Mouse (Mus musculus) neural tube, embryonic 11.5 days (tissue): ENCODE measurements around the gene Samd4b. TPM values are rescaled to one million over a fixed set of nuclear protein-coding genes. Genes with fewer than 3 reads are reported as not detected.

Experiments used
- ATAC-seq: fragments of 200-750 bp; cut with Nextera tagmentation; 2 replicates; pipeline ENCODE4 v1.8.0; 2017; ENCODE audit warnings: moderate number of reproducible peaks, mild to moderate bottlenecking, moderate TSS enrichment, moderate library complexity; ENCODE audit not compliant: insufficient read depth, low FRiP score, low TSS enrichment
- DNase-seq: peaks from one replicate; pipeline ENCODE4 v3.0.0-alpha.2; 2015; ENCODE audit warnings: low spot score
- H3K27ac ChIP-seq: fragments of 300-500 bp; sonication (generic); 2 replicates; pipeline ENCODE4 v1.5.1; 2014; ENCODE audit warnings: low read depth, mild to moderate bottlenecking, low read length
- H3K27me3 ChIP-seq: fragments of 300-500 bp; sonication (generic); 2 replicates; pipeline ENCODE4 v1.6.1; 2014; ENCODE audit warnings: mild to moderate bottlenecking, low read length, mixed read lengths; ENCODE audit not compliant: control insufficient read depth, insufficient read depth
- H3K36me3 ChIP-seq: fragments of 300-500 bp; sonication (generic); 2 replicates; pipeline ENCODE4 v1.6.1; 2014; ENCODE audit warnings: mild to moderate bottlenecking, low read length, moderate library complexity, mixed read lengths; ENCODE audit not compliant: control insufficient read depth, insufficient read depth
- H3K4me1 ChIP-seq: fragments of 300-500 bp; sonication (generic); 2 replicates; pipeline ENCODE4 v1.6.1; 2014; ENCODE audit warnings: low read length, mixed read lengths; ENCODE audit not compliant: control insufficient read depth, insufficient read depth
- H3K4me2 ChIP-seq: fragments of 300-500 bp; sonication (generic); 2 replicates; pipeline ENCODE4 v1.6.1; 2014; ENCODE audit warnings: low read depth, mild to moderate bottlenecking, moderate library complexity
- H3K4me3 ChIP-seq: fragments of 300-500 bp; sonication (generic); 2 replicates; pipeline ENCODE4 v1.5.1; 2014; ENCODE audit warnings: low read depth, low read length
- H3K9ac ChIP-seq: fragments of 300-500 bp; sonication (generic); 2 replicates; pipeline ENCODE4 v1.6.1; 2014; ENCODE audit warnings: mild to moderate bottlenecking, low read length
- H3K9me3 ChIP-seq: fragments of 300-500 bp; sonication (generic); 2 replicates; pipeline ENCODE4 v1.6.1; 2016; ENCODE audit warnings: low read length; ENCODE audit not compliant: control insufficient read depth
- WGBS: fragments of 180-500 bp; shearing (Covaris S2); extraction: QIAGEN DNeasy Blood & Tissue Kit; methylation state at CpG from one replicate; pipeline ENCODE4 v1.1.7; 2014; 5-methylcytosine and 5-hydroxymethylcytosine counted together
- polyA plus RNA-seq: library from polyadenylated mRNA; unstranded; fragments of >200 nt; fragmentation: Nextera tagmentation; extraction: Ambion mirVana; gene quantifications from 2 replicates; pipeline ENCODE4 v1.2.1, GENCODE M21; 2014

Gene Samd4b
- polyA plus RNA-seq, 1 experiment from 2014 or later: 37.8 TPM

GRCm38 (mm10) chr7:28356981-28357380 is 241.0 kb downstream of the Samd4b start:
- no peak overlapping the region for H3K9ac ChIP-seq
- H3K4me3 ChIP-seq: no peak overlapping the region
- peak; percentile 64 for DNase-seq
- 4% methylated on average over 5 of the region's 5 CpGs for WGBS
- no peaks in the 10 kb centered on the region for H3K27me3 ChIP-seq
- H3K27ac ChIP-seq: peak overlapping the region; percentile 53; the same call in 1 of the 2 replicates
- H3K4me1 ChIP-seq: no peaks in the 10 kb centered on the region; the same call in 1 of the 2 replicates
- no peak for ATAC-seq
- H3K36me3 ChIP-seq: peaks cover 31% of the 10 kb centered on the region
- H3K9me3 ChIP-seq: no peaks in the 10 kb centered on the region
- H3K4me2 ChIP-seq: no peak overlapping the region

DNA sequence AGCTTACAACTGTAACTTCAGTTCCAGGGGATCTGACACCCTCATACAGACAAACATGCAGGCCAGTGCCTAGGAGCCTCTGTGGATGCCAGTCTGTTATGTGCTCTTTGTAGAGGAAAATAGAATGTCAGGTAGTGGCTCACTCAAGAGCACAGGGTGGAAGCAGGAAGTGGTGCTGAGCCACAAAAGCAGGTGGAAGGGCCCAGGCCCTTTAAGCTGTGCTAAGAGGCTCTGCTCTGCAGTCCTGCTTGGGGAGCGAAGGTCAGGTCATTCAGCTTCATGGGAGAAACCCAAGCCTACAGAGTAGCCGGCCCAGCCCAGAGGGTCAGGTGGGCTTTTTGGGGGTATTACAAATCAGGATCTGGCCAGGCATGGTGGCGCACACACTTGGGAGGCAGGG is 242.7 kb downstream of the Samd4b start:
- peaks cover 21% of the 10 kb centered on the region for H3K36me3 ChIP-seq
- H3K9ac ChIP-seq: no peak overlapping the region
- H3K9me3 ChIP-seq: no peaks in the 10 kb centered on the region
- no peak overlapping the region for H3K4me2 ChIP-seq
- ATAC-seq (no peak), DNase-seq (no peak)
- H3K27me3 ChIP-seq: no peaks in the 10 kb centered on the region
- no peak overlapping the region for H3K4me3 ChIP-seq
- 90% methylated on average over 3 of the region's 3 CpGs for WGBS
- peaks cover 5% of the 10 kb centered on the region for H3K4me1 ChIP-seq
- no peak overlapping the region for H3K27ac ChIP-seq

GRCm38 (mm10) chr7:28354596-28354995 is 243.3 kb downstream of the Samd4b start:
- H3K36me3 ChIP-seq: peaks cover 15% of the 10 kb centered on the region
- H3K9me3 ChIP-seq: no peaks in the 10 kb centered on the region
- 88% methylated on average over 3 of the region's 3 CpGs for WGBS
- no peak overlapping the region for H3K4me3 ChIP-seq
- no peak overlapping the region for H3K4me2 ChIP-seq
- no peak for DNase-seq
- H3K9ac ChIP-seq: no peak overlapping the region
- no peak overlapping the region for H3K27ac ChIP-seq
- no peaks in the 10 kb centered on the region for H3K27me3 ChIP-seq
- no peak for ATAC-seq
- peaks cover 8% of the 10 kb centered on the region for H3K4me1 ChIP-seq

- H3K4me1 ChIP-seq: peaks cover 8% of the 10 kb centered on the region
- WGBS: 89% methylated on average over 3 of the region's 3 CpGs
- ATAC-seq (no peak), DNase-seq (no peak)
- no peak overlapping the region for H3K4me2 ChIP-seq
- no peaks in the 10 kb centered on the region for H3K9me3 ChIP-seq
- H3K9ac ChIP-seq: no peak overlapping the region
- H3K27ac ChIP-seq: no peak overlapping the region
- H3K4me3 ChIP-seq: no peak overlapping the region
- H3K27me3 ChIP-seq: no peaks in the 10 kb centered on the region
- H3K36me3 ChIP-seq: peaks cover 14% of the 10 kb centered on the region
These were observed 243.8 kb downstream of the Samd4b start for GRCm38 (mm10) chr7:28354113-28354581.

GRCm38 (mm10) chr7:28353267-28353666 is 244.7 kb downstream of the Samd4b start:
- Histone ChIP-seq H3K4me2 (no peak overlapping the region), H3K36me3 (peaks cover 14% of the 10 kb centered on the region), H3K27ac (no peak overlapping the region), H3K4me3 (no peak overlapping the region), H3K4me1 (peaks cover 8% of the 10 kb centered on the region), H3K27me3 (no peaks in the 10 kb centered on the region), H3K9me3 (no peaks in the 10 kb centered on the region), H3K9ac (no peak overlapping the region)
- DNase-seq (no peak), ATAC-seq (no peak)
- WGBS: 96% methylated on average over 2 of the region's 2 CpGs

DNA sequence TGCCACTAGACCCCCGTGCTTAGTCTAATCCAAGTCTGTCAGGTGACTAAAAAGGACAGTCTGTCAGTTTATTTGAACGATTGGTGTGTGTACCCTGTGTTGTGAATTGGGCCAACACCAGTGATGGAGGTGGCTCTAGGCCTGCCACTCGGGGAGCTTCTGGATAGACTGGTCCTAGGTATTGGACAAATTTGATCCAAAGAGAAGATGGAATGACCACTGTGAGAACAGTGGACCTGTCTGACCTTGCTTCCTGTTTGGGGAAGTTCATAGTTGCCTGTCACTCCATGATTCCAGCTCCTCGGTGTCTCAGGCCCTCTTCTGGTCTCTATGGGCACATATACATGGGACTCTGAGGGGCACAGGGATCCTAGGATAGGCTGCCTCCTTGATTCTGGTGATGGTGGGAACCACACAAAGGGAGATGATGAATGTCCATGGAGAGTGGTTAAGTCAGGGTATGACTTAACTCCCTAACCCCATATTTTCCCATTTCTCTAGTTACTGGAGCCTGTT is 246.2 kb downstream of the Samd4b start:
- 53% methylated on average over 4 of the region's 4 CpGs for WGBS
- DNase-seq: no peak

DNA sequence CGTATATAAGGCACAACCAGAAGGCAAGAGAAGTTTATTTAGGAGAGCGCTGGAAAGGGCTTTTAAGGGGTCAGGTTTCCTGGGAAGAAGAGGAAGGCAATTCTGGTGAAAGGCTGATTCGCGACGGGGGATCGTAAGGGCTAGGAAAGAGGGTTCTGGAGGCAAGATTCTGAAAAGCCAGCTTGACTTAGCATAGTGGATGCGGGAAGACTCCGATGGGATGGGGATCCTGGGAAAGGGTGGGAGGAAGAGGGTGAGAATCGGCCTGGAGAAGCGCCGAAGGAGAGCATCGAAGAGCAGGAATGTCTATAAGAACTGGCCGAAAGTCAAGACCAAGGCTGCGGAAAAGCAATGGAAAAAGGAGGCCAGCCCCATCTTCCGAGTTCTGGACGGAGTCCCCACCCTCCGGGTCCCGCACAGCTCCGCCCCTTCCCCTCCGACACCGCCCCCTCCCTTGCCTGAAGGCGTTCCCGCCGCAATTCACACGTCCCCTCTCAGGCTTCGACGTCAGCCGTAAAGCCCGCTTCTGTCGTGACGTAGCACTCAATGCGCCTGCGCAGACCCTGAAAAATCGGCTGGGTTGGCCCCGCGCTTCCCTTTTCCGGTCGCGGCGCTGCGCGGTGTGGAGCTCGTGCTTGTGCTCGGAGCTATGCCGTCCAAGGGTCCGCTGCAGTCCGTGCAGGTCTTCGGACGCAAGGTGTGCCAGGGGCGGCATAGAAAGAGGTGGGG is 247.6 kb downstream of the Samd4b start, which contains the start of gene Rps16:
TSS of gene Rps16 (plus strand) at position 498 of the 729 bp plus-strand sequence.
- H3K9me3 ChIP-seq: no peaks in the 10 kb centered on the region
- no peaks in the 10 kb centered on the region for H3K27me3 ChIP-seq
- peak within 1 kb of the TSS; percentile 89 for H3K4me3 ChIP-seq
- H3K27ac ChIP-seq: peak within 1 kb of the TSS; percentile 64
- peak within 1 kb of the TSS; percentile 95 for H3K9ac ChIP-seq
- H3K4me2 ChIP-seq: peak within 1 kb of the TSS; percentile 93
- DNase-seq: peak; percentile 98
- ATAC-seq: peak; percentile 92
- under 1% methylated on average over 50 of the region's 50 CpGs for WGBS
- peaks cover 8% of the 10 kb centered on the region for H3K4me1 ChIP-seq
- H3K36me3 ChIP-seq: peaks cover 14% of the 10 kb centered on the region

More for the DNA sequence above, 246.2 kb downstream of the Samd4b start:
- peaks cover 8% of the 10 kb centered on the region for H3K4me1 ChIP-seq
- peak overlapping the region; percentile 89 for H3K4me3 ChIP-seq
- H3K4me2 ChIP-seq: peak overlapping the region; percentile 93
- H3K9me3 ChIP-seq: no peaks in the 10 kb centered on the region
- no peak for ATAC-seq
- H3K36me3 ChIP-seq: peaks cover 14% of the 10 kb centered on the region
- no peaks in the 10 kb centered on the region for H3K27me3 ChIP-seq
- H3K9ac ChIP-seq: peak overlapping the region; percentile 95
- H3K27ac ChIP-seq: no peak overlapping the region
